Mouse (Mus musculus) C2C12 (cell line): ENCODE data around the gene Bmper.

Experiments
- CEBPB ChIP-seq: IDR thresholded peaks from one replicate; pipeline ENCODE4 v1.6.1; 2011; ENCODE audit warnings: low read depth, mild to moderate bottlenecking, control low read depth, moderate library complexity
- CTCF ChIP-seq: IDR thresholded peaks from one replicate; pipeline ENCODE4 v1.5.1; 2011; ENCODE audit not compliant: control insufficient read depth, insufficient read depth, insufficient read length
- MAX ChIP-seq: IDR thresholded peaks from one replicate; pipeline ENCODE4 v1.6.1; 2011; ENCODE audit warnings: mild to moderate bottlenecking, control low read depth

GRCm38 (mm10) chr9:23243869-23244268, 21.0 kb downstream of the Bmper start:
- no peak for TF ChIP-seq CTCF
- no peak for TF ChIP-seq CEBPB
- no peak for TF ChIP-seq MAX
